Mouse (Mus musculus) testis, adult 2 months (tissue): Measurements from ENCODE around the gene Kcng4. TPM values are rescaled to one million over a fixed set of nuclear protein-coding genes. Genes with fewer than 3 reads are reported as not detected.

Source experiments
- H3K27ac ChIP-seq: fragments of 200-500 bp; 2 replicates; pipeline ENCODE4 v1.5.1; 2012; ENCODE audit warnings: low read depth, low read length; ENCODE audit not compliant: control insufficient read depth, insufficient read depth
- H3K27me3 ChIP-seq: fragments of 200-500 bp; 2 replicates; pipeline ENCODE4 v1.6.1; 2012; ENCODE audit warnings: mild to moderate bottlenecking, low read length, moderate library complexity; ENCODE audit not compliant: control insufficient read depth, insufficient read depth
- H3K36me3 ChIP-seq: fragments of 200-500 bp; 2 replicates; pipeline ENCODE4 v1.6.1; 2012; ENCODE audit warnings: mild to moderate bottlenecking, low read length; ENCODE audit not compliant: control insufficient read depth, insufficient read depth
- H3K4me1 ChIP-seq: fragments of 200-500 bp; 2 replicates; pipeline ENCODE4 v1.6.1; 2012; ENCODE audit warnings: low read length; ENCODE audit not compliant: control insufficient read depth, insufficient read depth
- H3K4me3 ChIP-seq: fragments of 200-500 bp; 2 replicates; pipeline ENCODE4 v1.5.1; 2012; ENCODE audit warnings: low read depth, mild to moderate bottlenecking, low read length, moderate library complexity, mixed read lengths; ENCODE audit not compliant: control insufficient read depth
- CTCF ChIP-seq: fragments of 200-500 bp; IDR thresholded peaks from 2 replicates; pipeline ENCODE4 v1.5.1; 2012; ENCODE audit warnings: low read depth, mild to moderate bottlenecking, inconsistent platforms, low read length, moderate library complexity; ENCODE audit not compliant: control insufficient read depth, insufficient read depth, insufficient replicate concordance
- POLR2A ChIP-seq: fragments of 200-500 bp; IDR thresholded peaks from 2 replicates; pipeline ENCODE4 v1.6.1; 2012; ENCODE audit warnings: low read depth, mild to moderate bottlenecking, inconsistent platforms, low read length, moderate library complexity; ENCODE audit not compliant: control insufficient read depth
- polyA plus RNA-seq: library from polyadenylated mRNA; depleted of rRNA; stranded (reverse); fragments of >200 nt; gene quantifications from 2 replicates; pipeline ENCODE4 v1.2.3, GENCODE M21; 2012

Kcng4 gene
- polyA plus RNA-seq, 1 experiment: 13.3 TPM

DNA sequence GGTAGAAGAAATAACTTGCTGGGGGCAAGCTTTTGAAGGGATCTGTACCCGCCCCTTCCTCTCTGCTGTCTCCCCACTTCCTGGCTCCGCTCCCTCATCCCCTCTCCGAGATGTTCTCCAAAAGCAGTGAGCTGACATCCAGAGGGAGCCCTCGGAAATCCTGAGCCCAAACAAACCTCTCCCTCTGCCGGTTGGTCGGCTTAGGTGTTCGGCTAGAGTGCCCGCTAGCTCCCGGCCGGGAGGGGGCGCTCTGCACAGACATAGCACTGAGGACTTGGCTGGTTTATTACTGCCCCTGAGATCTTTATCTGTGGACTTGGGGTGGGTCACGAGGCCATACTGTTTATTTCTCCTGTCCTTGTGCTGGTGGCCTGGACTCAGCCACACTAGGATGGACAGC, 33.8 kb upstream of the Kcng4 start:
- Histone ChIP-seq H3K36me3 (no peaks in the 10 kb centered on the region), H3K4me3 (no peak overlapping the region), H3K27ac (0 out of 2 replicates have a peak overlapping the region, but pooled peaks have one; percentile 23), H3K4me1 (peaks cover 4% of the 10 kb centered on the region; the same call in 1 of the 2 replicates), H3K27me3 (no peaks in the 10 kb centered on the region)
- TF ChIP-seq POLR2A: no peak
- TF ChIP-seq CTCF: peak; percentile 65; the same call in 1 of the 2 replicates

DNA sequence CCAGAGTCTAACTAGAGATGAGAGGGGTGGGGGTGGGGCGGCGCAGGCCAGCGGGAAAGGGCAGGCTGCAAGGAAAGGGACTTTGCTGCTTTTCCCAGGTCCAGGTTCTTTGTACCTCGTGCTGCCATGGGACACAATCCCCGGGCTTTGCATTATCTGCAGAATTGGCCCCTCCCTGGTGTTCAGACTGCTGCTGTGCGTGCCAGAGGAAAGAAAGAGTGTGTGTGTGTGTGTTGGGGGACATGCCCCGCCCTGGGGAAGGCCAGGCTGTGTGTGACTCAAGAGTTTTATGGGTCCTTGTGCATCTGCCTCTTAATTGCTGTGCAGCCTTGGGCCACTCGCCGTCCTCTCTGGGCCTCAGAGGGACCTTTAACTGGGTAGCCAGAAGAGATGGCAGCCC, 33.0 kb upstream of the Kcng4 start:
- H3K27me3 ChIP-seq: no peaks in the 10 kb centered on the region
- no peak overlapping the region for H3K4me3 ChIP-seq
- no peak overlapping the region for H3K27ac ChIP-seq
- no peaks in the 10 kb centered on the region for H3K36me3 ChIP-seq
- TF ChIP-seq CTCF (no peak), POLR2A (no peak)
- peaks cover 4% of the 10 kb centered on the region; the same call in 1 of the 2 replicates for H3K4me1 ChIP-seq

DNA sequence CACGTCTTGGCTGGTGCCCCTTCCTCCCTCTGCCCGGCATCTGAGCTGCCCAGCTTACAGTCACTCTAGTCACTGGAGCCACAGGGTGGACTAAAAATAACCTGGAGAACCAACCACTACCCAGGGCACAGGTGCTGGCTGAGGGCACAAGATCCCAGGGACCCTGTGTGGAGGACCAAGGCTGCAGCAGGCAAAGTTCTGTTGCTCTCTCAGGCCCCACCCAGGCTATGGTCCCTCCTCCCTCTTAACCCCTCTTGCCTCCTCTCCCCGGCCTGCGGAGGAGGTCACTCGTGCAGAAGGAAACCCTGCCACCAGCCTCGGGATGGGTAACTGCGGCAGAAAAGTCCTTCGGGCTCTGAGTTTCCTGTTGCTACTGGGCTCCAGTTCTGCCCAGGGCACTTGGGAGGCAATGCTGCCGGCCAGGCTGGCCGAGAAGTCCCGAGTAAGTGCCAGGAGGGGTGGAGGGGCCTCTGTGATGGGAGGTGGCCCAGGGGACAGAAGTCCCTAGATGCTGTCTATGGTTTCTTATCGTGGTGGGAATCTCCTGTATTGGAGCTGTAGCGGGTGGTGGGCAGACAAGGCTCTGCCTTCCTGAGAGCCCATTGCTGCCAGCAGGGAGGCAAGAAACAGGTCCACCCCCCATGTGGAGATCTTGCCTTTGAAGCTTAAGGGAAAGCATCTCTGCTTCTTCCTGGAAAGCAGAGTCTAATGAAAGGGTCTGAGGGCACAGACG, 30.9 kb upstream of the Kcng4 start, which contains the start of gene Wfdc1:
Gene Wfdc1, plus strand, starts transcription at position 147 of the 733 bp plus-strand sequence.
- peak within 1 kb of the TSS; percentile 67 for H3K27ac ChIP-seq
- no peaks in the 10 kb centered on the region for H3K27me3 ChIP-seq
- TF ChIP-seq CTCF (no peak), POLR2A (no peak; the same call in 1 of the 2 replicates)
- H3K4me3 ChIP-seq: peak within 1 kb of the TSS; percentile 35
- peaks cover 9% of the 10 kb centered on the region for H3K4me1 ChIP-seq
- H3K36me3 ChIP-seq: no peaks in the 10 kb centered on the region

DNA sequence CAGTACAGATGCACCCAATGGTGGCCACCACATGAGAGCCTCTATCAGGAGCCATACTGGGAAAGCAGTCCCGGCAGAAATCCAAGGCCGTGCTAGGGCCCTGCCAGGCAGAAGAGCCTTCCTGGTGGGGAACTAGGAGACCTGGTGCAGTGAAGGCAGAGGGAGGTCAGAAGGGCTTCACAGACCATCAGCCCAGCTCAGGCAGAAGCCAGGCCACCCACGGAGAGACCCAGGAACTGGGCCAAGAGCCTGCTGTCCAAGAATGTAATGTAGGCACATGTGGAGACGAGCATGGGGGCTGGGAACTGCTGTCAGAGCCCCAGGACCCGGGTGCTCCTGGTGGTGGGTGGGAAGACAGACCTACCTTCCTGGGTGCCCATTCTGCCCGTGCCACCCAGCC, 29.8 kb upstream of the Kcng4 start:
- H3K27me3 ChIP-seq: no peaks in the 10 kb centered on the region
- H3K27ac ChIP-seq: no peak overlapping the region; the same call in 1 of the 2 replicates
- H3K4me3 ChIP-seq: no peak overlapping the region
- H3K36me3 ChIP-seq: no peaks in the 10 kb centered on the region
- H3K4me1 ChIP-seq: peaks cover 20% of the 10 kb centered on the region
- no peak for TF ChIP-seq CTCF
- no peak for TF ChIP-seq POLR2A

DNA sequence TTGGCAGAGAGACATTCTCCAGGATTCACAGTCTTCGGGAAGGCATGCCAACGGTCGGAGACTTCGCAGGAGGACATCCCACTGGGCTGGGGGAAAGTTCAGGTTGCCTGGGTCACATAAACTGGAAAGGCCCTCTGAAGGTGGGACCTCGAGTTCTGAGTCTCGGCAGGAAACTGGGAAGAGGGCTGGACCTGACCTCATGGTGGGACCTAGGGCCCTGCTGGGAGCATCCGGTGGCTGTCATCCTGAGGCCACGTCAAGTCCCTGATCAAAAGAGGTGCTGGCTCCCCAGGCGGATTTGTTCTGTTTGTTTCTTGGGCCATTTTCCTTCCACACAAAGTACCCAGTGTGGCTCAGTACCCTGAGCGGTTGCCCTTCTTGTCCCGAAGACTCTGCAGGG, 28.0 kb upstream of the Kcng4 start:
- TF ChIP-seq POLR2A (no peak), CTCF (no peak)
- Histone ChIP-seq H3K27ac (no peak overlapping the region), H3K36me3 (no peaks in the 10 kb centered on the region), H3K4me3 (no peak overlapping the region), H3K4me1 (peaks cover 22% of the 10 kb centered on the region), H3K27me3 (no peaks in the 10 kb centered on the region)

DNA sequence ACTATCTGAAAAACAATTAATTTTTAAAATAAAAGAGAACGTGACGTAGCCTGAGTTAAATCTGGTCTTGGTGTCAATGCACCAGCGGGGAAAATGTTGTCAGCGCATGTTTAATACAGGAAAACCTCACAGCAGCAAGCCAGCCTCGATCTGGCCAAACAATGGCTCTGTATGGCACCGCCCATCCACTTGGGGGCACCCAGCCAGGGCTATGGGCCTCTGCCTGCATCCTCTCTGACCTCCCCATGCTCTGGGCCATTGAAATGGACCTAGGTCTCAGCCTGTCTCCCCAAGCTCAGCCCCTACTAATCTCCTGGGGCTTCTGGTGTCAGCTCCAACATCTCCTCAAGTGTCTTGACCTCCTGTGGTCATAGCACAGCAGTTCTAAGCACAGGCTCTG, 26.4 kb upstream of the Kcng4 start:
- Histone ChIP-seq H3K4me1 (peaks cover 22% of the 10 kb centered on the region), H3K27me3 (no peaks in the 10 kb centered on the region), H3K4me3 (no peak overlapping the region), H3K36me3 (no peaks in the 10 kb centered on the region), H3K27ac (no peak overlapping the region)
- TF ChIP-seq POLR2A (no peak), CTCF (no peak)

DNA sequence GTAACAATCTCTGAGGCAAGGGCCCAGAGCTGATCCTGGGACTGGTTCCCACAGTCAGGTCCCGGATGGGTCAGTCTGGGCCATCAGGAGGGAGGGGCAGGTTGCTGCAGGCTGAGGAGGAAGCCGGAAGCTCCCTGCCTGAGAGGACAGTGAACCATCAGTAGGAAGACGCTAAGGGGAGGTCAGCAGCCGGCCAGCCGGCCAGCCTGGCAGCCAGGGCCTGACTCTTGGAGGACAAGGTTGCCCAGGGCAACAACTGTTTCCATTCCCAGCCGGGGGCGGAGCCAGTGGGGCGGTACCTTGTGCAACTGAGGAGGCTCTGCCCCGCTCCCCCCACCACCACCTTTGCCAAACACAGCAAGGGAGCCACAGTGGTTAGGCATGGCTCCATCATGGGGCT, 25.6 kb upstream of the Kcng4 start:
- Histone ChIP-seq H3K27me3 (no peaks in the 10 kb centered on the region), H3K27ac (peak overlapping the region; percentile 75), H3K36me3 (no peaks in the 10 kb centered on the region), H3K4me3 (peak overlapping the region; percentile 81), H3K4me1 (peaks cover 22% of the 10 kb centered on the region)
- TF ChIP-seq CTCF (no peak), POLR2A (peak; percentile 70; the same call in 1 of the 2 replicates)
